Mouse (Mus musculus) testis, adult 2 months (tissue): ENCODE data around the gene Hcn3. TPM values are rescaled to one million over a fixed set of nuclear protein-coding genes. Genes with fewer than 3 reads are reported as not detected.
"Not testable (repeated sequence)": the region's sequence is repeated elsewhere in the genome, so short reads cannot be mapped to it uniquely, and the experiment has no call there.

Source experiments
- H3K27ac ChIP-seq: fragments of 200-500 bp; 2 replicates; pipeline ENCODE4 v1.5.1; 2012; ENCODE audit warnings: low read depth, low read length; ENCODE audit not compliant: control insufficient read depth, insufficient read depth
- H3K27me3 ChIP-seq: fragments of 200-500 bp; 2 replicates; pipeline ENCODE4 v1.6.1; 2012; ENCODE audit warnings: mild to moderate bottlenecking, low read length, moderate library complexity; ENCODE audit not compliant: control insufficient read depth, insufficient read depth
- H3K36me3 ChIP-seq: fragments of 200-500 bp; 2 replicates; pipeline ENCODE4 v1.6.1; 2012; ENCODE audit warnings: mild to moderate bottlenecking, low read length; ENCODE audit not compliant: control insufficient read depth, insufficient read depth
- H3K4me1 ChIP-seq: fragments of 200-500 bp; 2 replicates; pipeline ENCODE4 v1.6.1; 2012; ENCODE audit warnings: low read length; ENCODE audit not compliant: control insufficient read depth, insufficient read depth
- H3K4me3 ChIP-seq: fragments of 200-500 bp; 2 replicates; pipeline ENCODE4 v1.5.1; 2012; ENCODE audit warnings: low read depth, mild to moderate bottlenecking, low read length, moderate library complexity, mixed read lengths; ENCODE audit not compliant: control insufficient read depth
- CTCF ChIP-seq: fragments of 200-500 bp; IDR thresholded peaks from 2 replicates; pipeline ENCODE4 v1.5.1; 2012; ENCODE audit warnings: low read depth, mild to moderate bottlenecking, inconsistent platforms, low read length, moderate library complexity; ENCODE audit not compliant: control insufficient read depth, insufficient read depth, insufficient replicate concordance
- POLR2A ChIP-seq: fragments of 200-500 bp; IDR thresholded peaks from 2 replicates; pipeline ENCODE4 v1.6.1; 2012; ENCODE audit warnings: low read depth, mild to moderate bottlenecking, inconsistent platforms, low read length, moderate library complexity; ENCODE audit not compliant: control insufficient read depth
- polyA plus RNA-seq: library from polyadenylated mRNA; depleted of rRNA; stranded (reverse); fragments of >200 nt; gene quantifications from 2 replicates; pipeline ENCODE4 v1.2.3, GENCODE M21; 2012

Gene Hcn3
- polyA plus RNA-seq, 1 experiment, result 2.2 TPM

DNA sequence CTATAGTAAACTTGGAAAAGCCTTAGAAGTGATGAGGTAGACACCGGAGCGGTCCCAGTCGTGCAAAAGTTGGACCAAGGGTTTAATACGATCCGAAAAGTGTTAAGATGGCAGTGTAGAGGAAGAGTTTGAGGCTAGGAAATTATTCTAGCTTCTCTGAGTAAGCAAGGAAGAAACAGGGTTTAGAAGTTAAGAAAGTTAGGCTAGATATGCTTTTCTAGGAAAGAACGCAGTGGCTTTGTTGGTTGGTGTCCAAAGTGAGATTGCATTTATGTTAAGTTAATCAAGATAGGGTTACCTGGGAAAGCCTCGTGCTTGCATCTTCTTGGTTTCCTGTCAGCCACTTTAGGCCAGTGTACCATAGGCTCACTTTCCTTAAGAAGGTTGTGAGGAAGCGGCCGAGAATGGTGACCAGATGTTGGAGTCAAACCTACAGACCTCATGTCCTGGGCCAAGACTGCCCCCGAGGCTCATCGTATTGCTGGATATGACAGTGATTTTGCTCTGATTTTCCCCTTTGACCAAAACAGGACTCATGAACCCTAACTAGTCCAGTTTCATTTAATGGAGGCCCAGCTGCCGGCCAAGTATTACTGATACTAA is 5.4 kb upstream of the Hcn3 start:
- H3K36me3 ChIP-seq, result peaks cover 8% of the 10 kb centered on the region
- H3K4me3 ChIP-seq, result peak overlapping the region; percentile 95
- H3K27me3 ChIP-seq, result no peaks in the 10 kb centered on the region
- peaks cover 9% of the 10 kb centered on the region for H3K4me1 ChIP-seq
- TF ChIP-seq CTCF (no peak), POLR2A (no peak)
- H3K27ac ChIP-seq, result peak overlapping the region; percentile 95

DNA sequence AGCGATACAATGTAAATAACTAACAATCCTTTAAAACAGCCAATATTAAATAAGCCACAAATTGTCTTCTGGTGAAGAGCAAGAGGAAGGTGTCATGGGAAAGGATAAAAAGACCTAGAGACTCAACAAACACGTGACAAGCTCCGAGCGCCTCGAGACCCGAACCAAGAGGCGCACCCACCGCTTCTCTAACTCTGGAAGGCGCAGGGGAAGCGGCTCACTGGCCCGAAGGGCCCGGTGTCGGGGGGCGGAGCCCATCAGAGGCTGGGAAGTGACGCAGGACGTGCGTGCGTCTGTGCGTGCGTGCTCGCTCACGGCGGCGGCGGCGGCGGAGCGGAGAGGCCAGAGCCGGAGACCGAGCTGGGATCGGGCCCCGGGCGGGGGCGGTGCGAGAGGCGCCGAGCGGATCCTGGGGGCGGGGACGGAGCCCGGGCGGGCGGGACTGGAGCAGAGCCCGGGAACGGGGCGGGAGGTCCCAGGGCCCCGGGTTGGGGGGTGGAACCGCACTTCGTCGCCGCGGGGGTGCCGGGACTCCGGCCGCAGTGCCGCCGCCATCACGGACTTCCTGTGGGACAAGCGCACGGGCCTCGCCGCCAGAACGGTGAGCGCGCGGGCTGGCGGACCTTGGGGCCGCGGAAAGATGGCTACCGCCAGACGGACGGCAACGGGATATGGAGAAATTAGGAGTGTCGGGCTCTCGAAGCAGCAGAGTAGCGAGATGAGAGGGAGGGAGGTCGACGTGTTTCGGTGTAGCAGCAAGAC is 4.7 kb upstream of the Hcn3 start, which contains the start of gene Clk2:
Clk2 (plus strand) TSS at position 290 of the 762 bp plus-strand sequence.
- H3K4me3 ChIP-seq, result peak within 1 kb of the TSS; percentile 95
- peaks cover 10% of the 10 kb centered on the region for H3K4me1 ChIP-seq
- TF ChIP-seq POLR2A, result peak; percentile 79
- TF ChIP-seq CTCF, result no peak
- H3K36me3 ChIP-seq, result peaks cover 8% of the 10 kb centered on the region
- H3K27me3 ChIP-seq, result no peaks in the 10 kb centered on the region
- H3K27ac ChIP-seq, result peak within 1 kb of the TSS; percentile 95

DNA sequence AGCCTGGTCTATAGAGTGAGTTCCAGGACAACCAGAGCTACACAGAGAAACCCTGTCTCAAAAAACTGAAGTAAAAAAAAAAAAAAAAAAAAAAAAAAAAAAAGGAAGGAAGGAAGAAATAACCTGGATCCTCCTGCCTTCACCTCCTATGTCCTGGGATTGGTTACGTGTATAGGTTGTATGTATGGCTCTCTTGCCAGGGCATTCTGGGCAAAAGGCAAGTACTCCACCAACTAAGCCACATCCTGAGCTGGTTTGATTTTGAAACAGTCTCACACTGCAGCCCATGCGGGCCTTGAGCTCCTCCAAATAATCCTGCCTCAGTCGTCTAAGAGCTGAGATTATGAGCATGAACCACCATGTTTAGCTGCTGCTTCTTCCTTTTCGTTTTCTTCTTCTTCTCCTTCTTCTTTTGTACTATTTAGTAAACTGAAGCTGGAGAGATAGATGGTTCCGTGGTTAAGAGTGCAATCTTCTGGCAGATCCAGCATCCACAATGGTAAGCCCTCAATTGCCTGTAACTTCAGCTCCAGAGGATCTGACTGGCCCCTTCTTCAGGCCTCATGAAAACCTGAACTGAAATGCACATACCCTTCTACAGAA is 3.7 kb upstream of the Hcn3 start:
- TF ChIP-seq CTCF (no peak), POLR2A (no peak)
- Histone ChIP-seq H3K27me3 (no peaks in the 10 kb centered on the region), H3K36me3 (peaks cover 5% of the 10 kb centered on the region), H3K4me3 (no peak overlapping the region; the same call in 1 of the 2 replicates), H3K4me1 (peaks cover 18% of the 10 kb centered on the region), H3K27ac (no peak overlapping the region; the same call in 1 of the 2 replicates)

DNA sequence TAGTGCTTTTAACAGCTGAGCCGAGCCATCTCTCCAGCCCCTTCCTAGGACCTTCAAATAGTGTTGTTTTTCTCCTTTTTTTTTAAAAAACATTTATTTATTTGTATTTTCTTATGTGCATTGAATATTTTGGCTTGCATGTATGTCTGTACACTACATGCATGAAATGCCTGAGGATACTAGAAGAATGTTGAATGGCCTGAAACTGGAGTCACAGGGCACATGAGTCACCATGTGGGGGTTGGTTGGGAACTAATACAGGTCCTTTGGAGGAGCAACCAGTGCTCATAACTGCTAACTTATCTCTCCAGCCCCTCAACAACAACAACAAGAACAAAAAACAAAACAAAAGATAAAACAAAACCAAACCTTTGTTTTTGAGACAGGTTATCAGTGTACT is 3.1 kb upstream of the Hcn3 start:
- no peak overlapping the region for H3K27ac ChIP-seq

DNA sequence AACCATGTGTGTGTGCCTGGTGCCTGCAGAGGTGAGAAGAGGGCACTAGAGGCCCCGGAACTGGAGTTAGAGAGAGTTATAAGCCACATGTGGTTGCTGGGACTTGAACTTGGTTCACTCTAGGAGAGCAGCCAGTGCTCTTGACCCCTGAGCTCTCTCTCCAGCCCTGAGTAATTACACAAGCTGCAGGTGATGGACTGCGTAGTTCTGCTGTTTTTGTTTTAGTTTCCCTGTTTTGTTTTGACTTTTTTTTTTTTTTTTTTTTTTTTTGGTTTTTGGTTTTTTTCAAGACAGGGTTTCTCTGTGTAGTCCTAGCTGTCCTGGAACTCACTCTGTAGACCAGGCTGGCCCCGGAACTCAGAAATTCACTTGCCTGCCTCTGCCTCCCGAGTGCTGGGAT is 1.8 kb upstream of the Hcn3 start:
- TF ChIP-seq POLR2A, result no peak
- H3K27ac ChIP-seq, result no peak overlapping the region
- H3K27me3 ChIP-seq, result no peaks in the 10 kb centered on the region
- H3K36me3 ChIP-seq, result no peaks in the 10 kb centered on the region
- H3K4me3 ChIP-seq, result no peak overlapping the region
- peaks cover 18% of the 10 kb centered on the region for H3K4me1 ChIP-seq

More for the DNA sequence above, 3.1 kb upstream of the Hcn3 start:
- TF ChIP-seq CTCF, result no peak
- no peak for TF ChIP-seq POLR2A
- no peak overlapping the region for H3K4me3 ChIP-seq
- no peaks in the 10 kb centered on the region for H3K27me3 ChIP-seq
- peaks cover 1% of the 10 kb centered on the region; the same call in 1 of the 2 replicates for H3K36me3 ChIP-seq
- peaks cover 18% of the 10 kb centered on the region for H3K4me1 ChIP-seq

DNA sequence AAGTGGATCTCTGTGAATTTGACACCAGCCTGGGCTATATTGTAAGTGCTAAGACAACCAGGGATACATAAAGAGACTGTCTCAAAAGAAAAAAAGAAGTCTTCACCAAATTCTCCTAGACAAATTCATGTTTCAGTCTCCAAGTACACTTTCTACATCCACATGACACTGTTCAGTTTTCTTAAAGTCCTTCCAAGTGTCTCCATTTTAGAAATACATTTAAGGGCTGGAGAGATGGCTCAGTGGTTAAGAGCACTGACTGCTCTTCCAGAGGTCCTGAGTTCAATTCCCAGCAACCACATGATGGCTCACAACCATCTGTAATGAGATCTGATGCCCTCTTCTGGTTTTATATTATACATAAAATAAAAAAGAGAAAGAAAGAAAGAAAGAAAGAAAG is 1.2 kb upstream of the Hcn3 start:
- not testable (repeated sequence) for H3K27ac ChIP-seq, H3K4me3 ChIP-seq, H3K36me3 ChIP-seq, H3K27me3 ChIP-seq
- H3K4me1 ChIP-seq, result peaks cover 18% of the 10 kb centered on the region

DNA sequence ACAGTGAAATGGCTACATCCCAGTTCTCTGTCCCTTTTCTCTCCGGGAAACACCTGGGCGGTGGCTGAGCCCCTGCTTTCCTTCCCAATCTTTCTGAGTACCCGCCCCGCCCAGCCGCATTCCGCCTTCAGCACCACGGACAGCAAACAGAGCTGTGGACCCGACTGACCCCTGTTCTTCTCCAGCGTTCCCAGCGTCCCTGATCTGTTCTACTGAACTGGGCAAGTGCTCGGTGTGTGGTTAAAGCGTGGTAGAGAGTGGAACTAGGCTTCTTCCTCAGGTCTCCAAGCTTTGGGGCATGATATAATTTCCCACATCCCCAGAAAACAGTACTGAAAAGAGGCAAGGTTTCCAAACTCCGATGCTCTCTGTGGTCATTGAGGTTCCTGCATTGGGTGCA is 785 bp downstream of the Hcn3 start:
- Histone ChIP-seq H3K27me3 (no peaks in the 10 kb centered on the region), H3K4me1 (peaks cover 13% of the 10 kb centered on the region), H3K36me3 (no peaks in the 10 kb centered on the region), H3K4me3 (peak overlapping the region; percentile 69), H3K27ac (no peak overlapping the region)
- TF ChIP-seq CTCF (no peak), POLR2A (no peak)
